Mouse (Mus musculus): ENCODE measurements around the gene Dusp6. TPM values are rescaled to one million over a fixed set of nuclear protein-coding genes. Genes with fewer than 3 reads are reported as not detected.

Gene Dusp6
- total and polyA plus RNA-seq, 2 experiments: 29.9 to 48.4 TPM

DNA sequence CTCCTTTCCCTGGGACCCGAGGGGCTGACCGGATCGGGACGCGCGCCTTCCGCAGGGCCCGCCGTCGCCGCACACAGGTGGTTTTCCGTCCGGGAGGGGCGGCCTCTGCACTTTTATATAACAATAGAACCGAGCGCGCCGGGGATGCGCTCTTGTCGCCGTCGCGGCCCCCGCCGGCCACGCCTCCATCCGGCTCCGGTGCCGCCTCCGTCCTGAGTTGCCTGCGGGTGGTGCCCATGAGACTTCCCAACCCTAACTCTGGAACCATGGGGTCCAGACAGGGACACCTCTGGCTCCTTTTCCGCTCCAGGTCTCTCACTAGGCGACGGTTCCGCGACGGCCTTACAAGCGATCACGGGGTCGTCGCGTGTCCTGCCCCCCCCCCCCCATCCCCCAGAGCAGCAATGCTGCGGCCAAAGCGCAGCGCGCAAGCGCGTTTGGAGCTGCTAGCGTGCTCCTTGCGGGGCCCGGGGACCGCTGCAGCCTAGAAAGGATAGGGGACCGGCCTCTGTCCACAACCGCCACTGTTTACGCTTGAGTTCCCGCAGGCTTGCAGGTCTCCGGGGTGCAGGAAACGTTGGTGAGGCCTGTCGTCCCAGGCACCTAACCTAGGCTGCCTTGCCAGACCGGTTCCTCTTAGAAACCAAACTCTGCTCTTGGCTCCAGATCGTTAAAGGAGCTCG is 1.3 kb upstream of the Dusp6 start:
- H3K27ac ChIP-seq (replicated peaks; ENCODE audit: insufficient read depth, low read depth, low read length): peak overlapping the region; percentile 95
- H3K4me3 ChIP-seq (ENCODE audit: insufficient read depth, low read depth, low read length): peak overlapping the region; percentile 70
- peak overlapping the region; percentile 81 for H3K9ac ChIP-seq (ENCODE audit: low read depth, low read length)
- peaks cover 3% of the 10 kb centered on the region; the same call in 1 of the 2 replicates for H3K36me3 ChIP-seq (ENCODE audit: control insufficient read depth, insufficient read depth, low read length)
- peak; percentile 79 for DNase-seq (ENCODE audit: extremely low read depth, low read depth, low spot score)
- peaks cover 14% of the 10 kb centered on the region for H3K4me1 ChIP-seq (ENCODE audit: control insufficient read depth, insufficient read depth, low read length)
- TF ChIP-seq CTCF (IDR thresholded peaks at IDR 0.05; ENCODE audit: low read depth, low read length): no peak
- TF ChIP-seq POLR2A (IDR thresholded peaks at IDR 0.05; ENCODE audit: extremely low read depth, insufficient read depth, low read length): peak; percentile 36; the same call in 1 of the 2 replicates
- H3K27me3 ChIP-seq (ENCODE audit: control insufficient read depth, insufficient read depth, low read length): no peaks in the 10 kb centered on the region
- H3K79me2 ChIP-seq (ENCODE audit: control insufficient read depth, insufficient read depth, low read length): peaks cover 14% of the 10 kb centered on the region
- WGBS: under 1% methylated on average over 61 of the region's 62 CpGs

DNA sequence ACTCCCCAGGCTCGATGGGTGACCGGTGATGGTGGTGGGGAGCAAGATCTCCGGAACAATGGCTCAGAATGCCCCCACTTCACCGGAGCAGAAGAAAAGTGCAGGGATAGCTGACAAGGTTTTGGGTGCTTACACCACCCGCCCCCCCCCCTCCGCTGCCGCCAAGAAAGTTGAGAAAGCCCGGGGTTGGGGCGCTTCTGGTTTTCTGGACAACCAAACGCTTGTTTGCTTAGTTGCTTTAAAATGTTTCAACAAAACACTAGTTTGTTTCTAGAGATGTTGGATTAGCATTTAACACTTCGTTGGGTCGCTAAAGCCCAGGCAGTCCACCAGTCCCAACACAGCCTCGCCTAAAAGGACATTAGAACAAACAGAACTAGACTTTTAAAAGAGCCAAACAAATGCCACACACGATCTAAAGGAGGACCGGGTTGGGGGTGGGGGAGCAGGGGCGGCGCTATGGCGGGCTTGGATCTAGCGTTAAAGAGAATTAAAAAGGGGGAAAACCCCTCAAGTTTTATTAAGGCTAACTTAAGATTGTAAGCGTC is 638 bp upstream of the Dusp6 start:
- TF ChIP-seq CTCF (IDR thresholded peaks at IDR 0.05; ENCODE audit: low read depth, low read length): no peak
- no peak for TF ChIP-seq POLR2A (IDR thresholded peaks at IDR 0.05; ENCODE audit: extremely low read depth, insufficient read depth, low read length)
- Histone ChIP-seq H3K4me1 (ENCODE audit: control insufficient read depth, insufficient read depth, low read length) (peaks cover 11% of the 10 kb centered on the region), H3K27ac (replicated peaks; ENCODE audit: insufficient read depth, low read depth, low read length) (peak overlapping the region; percentile 95), H3K4me3 (ENCODE audit: insufficient read depth, low read depth, low read length) (peak overlapping the region; percentile 70), H3K9ac (ENCODE audit: low read depth, low read length) (peak overlapping the region; percentile 81), H3K27me3 (ENCODE audit: control insufficient read depth, insufficient read depth, low read length) (no peaks in the 10 kb centered on the region), H3K79me2 (ENCODE audit: control insufficient read depth, insufficient read depth, low read length) (peaks cover 14% of the 10 kb centered on the region), H3K36me3 (ENCODE audit: control insufficient read depth, insufficient read depth, low read length) (peaks cover 6% of the 10 kb centered on the region)
- no peak for DNase-seq (ENCODE audit: extremely low read depth, low read depth, low spot score)
- WGBS: 1% methylated on average over 20 of the region's 20 CpGs

DNA sequence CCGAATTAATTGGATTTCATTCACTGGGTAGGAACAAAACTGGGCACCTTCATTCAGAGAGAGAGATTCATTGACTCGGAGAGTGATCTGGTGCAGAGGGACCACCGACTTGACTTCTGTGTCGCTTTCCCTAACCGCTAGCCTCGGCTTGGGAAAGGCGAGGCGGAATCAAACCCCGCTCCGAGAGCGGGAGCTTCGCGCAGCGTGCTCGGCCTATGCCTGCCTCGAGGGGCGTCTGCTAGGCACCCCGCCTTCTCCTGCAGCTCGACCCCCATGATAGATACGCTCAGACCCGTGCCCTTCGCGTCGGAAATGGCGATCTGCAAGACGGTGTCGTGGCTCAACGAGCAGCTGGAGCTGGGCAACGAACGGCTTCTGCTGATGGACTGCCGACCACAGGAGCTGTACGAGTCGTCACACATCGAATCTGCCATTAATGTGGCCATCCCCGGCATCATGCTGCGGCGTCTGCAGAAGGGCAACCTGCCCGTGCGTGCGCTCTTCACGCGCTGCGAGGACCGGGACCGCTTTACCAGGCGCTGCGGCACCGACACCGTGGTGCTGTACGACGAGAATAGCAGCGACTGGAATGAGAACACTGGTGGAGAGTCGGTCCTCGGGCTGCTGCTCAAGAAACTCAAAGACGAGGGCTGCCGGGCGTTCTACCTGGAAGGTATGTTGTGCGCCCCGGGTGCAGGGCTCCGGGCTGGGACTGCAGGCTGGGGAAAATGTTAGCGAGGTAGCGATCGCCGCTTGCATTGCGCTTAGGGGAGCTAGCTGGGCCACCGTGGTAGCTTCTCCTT is 589 bp downstream of the Dusp6 start:
- WGBS: under 1% methylated on average over 66 of the region's 66 CpGs
- peak; percentile 35 for DNase-seq (ENCODE audit: extremely low read depth, low read depth, low spot score)
- peaks cover 7% of the 10 kb centered on the region for H3K4me1 ChIP-seq (ENCODE audit: control insufficient read depth, insufficient read depth, low read length)
- TF ChIP-seq CTCF (IDR thresholded peaks at IDR 0.05; ENCODE audit: low read depth, low read length) (no peak), POLR2A (IDR thresholded peaks at IDR 0.05; ENCODE audit: extremely low read depth, insufficient read depth, low read length) (0 out of 2 replicates have a peak, but pooled peaks have one; percentile 17)
- H3K27ac ChIP-seq (replicated peaks; ENCODE audit: insufficient read depth, low read depth, low read length): peak overlapping the region; percentile 77
- peak overlapping the region; percentile 87 for H3K9ac ChIP-seq (ENCODE audit: low read depth, low read length)
- peaks cover 10% of the 10 kb centered on the region for H3K36me3 ChIP-seq (ENCODE audit: control insufficient read depth, insufficient read depth, low read length)
- peaks cover 14% of the 10 kb centered on the region for H3K79me2 ChIP-seq (ENCODE audit: control insufficient read depth, insufficient read depth, low read length)
- H3K4me3 ChIP-seq (ENCODE audit: insufficient read depth, low read depth, low read length): peak overlapping the region; percentile 83
- no peaks in the 10 kb centered on the region for H3K27me3 ChIP-seq (ENCODE audit: control insufficient read depth, insufficient read depth, low read length)

DNA sequence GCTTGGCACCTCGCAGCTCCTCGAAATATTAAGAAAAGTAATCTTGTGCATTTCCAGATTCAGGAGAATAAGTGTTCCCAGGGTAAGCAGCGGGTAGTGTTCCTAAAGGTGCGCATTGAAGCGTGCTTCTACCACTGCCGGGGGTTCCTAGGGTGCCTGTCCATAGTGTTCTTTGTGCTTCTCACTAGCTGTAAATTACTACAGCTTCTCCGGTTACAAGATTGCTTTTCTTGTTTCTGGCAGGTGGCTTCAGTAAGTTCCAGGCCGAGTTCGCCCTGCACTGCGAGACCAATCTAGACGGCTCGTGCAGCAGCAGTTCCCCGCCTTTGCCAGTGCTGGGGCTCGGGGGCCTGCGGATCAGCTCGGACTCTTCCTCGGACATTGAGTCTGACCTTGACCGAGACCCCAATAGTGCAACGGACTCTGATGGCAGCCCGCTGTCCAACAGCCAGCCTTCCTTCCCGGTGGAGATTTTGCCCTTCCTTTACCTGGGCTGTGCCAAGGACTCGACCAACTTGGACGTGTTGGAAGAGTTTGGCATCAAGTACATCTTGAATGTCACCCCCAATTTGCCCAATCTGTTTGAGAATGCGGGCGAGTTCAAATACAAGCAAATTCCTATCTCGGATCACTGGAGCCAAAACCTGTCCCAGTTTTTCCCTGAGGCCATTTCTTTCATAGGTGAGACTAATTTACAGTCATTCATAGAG is 1.4 kb downstream of the Dusp6 start:
- WGBS: 1% methylated on average over 26 of the region's 26 CpGs
- Histone ChIP-seq H3K4me1 (ENCODE audit: control insufficient read depth, insufficient read depth, low read length) (peaks cover 12% of the 10 kb centered on the region), H3K36me3 (ENCODE audit: control insufficient read depth, insufficient read depth, low read length) (peaks cover 10% of the 10 kb centered on the region), H3K27ac (replicated peaks; ENCODE audit: insufficient read depth, low read depth, low read length) (peak overlapping the region; percentile 77), H3K27me3 (ENCODE audit: control insufficient read depth, insufficient read depth, low read length) (no peaks in the 10 kb centered on the region), H3K4me3 (ENCODE audit: insufficient read depth, low read depth, low read length) (peak overlapping the region; percentile 83), H3K9ac (ENCODE audit: low read depth, low read length) (peak overlapping the region; percentile 87), H3K79me2 (ENCODE audit: control insufficient read depth, insufficient read depth, low read length) (peaks cover 14% of the 10 kb centered on the region)
- TF ChIP-seq POLR2A (IDR thresholded peaks at IDR 0.05; ENCODE audit: extremely low read depth, insufficient read depth, low read length) (no peak), CTCF (IDR thresholded peaks at IDR 0.05; ENCODE audit: low read depth, low read length) (no peak)
- peak; percentile 79 for DNase-seq (ENCODE audit: extremely low read depth, low read depth, low spot score)

DNA sequence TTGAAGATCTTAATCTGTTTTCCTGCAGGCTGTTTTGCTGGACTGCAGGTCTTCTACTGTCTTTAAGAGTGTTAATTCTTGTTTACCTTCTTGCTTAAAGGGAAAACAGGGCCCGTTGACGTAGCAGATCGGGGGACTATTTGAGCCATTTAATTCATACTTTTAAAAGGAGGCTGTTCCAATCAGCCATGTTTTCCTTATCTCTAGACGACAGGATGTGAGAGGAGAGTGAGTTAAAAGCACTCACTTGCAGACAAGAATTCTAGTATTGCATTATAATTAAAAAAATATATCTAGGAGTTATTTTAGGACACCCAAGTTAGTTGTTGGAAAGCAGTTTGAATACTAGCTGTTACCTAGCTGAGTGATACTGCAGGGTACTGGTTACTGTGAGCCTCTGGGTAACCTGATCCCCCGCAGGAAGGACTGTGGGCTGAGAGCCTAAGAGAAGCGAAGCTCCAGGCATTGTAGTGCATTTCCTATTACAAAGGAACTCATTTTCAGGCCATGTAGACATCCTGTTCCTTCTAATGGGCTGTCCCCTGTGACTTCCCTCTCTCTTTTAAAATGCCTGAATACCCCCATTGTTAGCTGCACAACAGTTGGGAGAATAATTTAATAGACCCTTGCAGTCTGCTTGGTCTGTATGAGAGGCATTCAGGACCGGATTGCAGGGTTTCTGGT is 2.1 kb downstream of the Dusp6 start:
- peaks cover 10% of the 10 kb centered on the region for H3K36me3 ChIP-seq (ENCODE audit: control insufficient read depth, insufficient read depth, low read length)
- H3K27ac ChIP-seq (replicated peaks; ENCODE audit: insufficient read depth, low read depth, low read length): peak overlapping the region; percentile 77
- peaks cover 14% of the 10 kb centered on the region for H3K79me2 ChIP-seq (ENCODE audit: control insufficient read depth, insufficient read depth, low read length)
- TF ChIP-seq CTCF (IDR thresholded peaks at IDR 0.05; ENCODE audit: low read depth, low read length) (no peak), POLR2A (IDR thresholded peaks at IDR 0.05; ENCODE audit: extremely low read depth, insufficient read depth, low read length) (no peak)
- DNase-seq (ENCODE audit: extremely low read depth, low read depth, low spot score): peak; percentile 51
- 1% methylated on average over 7 of the region's 7 CpGs for WGBS
- peak overlapping the region; percentile 83 for H3K4me3 ChIP-seq (ENCODE audit: insufficient read depth, low read depth, low read length)
- peaks cover 16% of the 10 kb centered on the region for H3K4me1 ChIP-seq (ENCODE audit: control insufficient read depth, insufficient read depth, low read length)
- peak overlapping the region; percentile 87 for H3K9ac ChIP-seq (ENCODE audit: low read depth, low read length)
- H3K27me3 ChIP-seq (ENCODE audit: control insufficient read depth, insufficient read depth, low read length): no peaks in the 10 kb centered on the region
